Mouse (Mus musculus) brain, embryonic 14.5 days (tissue): ENCODE results near the gene Yy1.

Source experiments
- CTCF ChIP-seq: fragments of 200-500 bp; IDR thresholded peaks from 2 replicates; pipeline ENCODE4 v1.5.1; 2012; ENCODE audit warnings: inconsistent platforms, mild to moderate bottlenecking, moderate library complexity, borderline replicate concordance; ENCODE audit not compliant: insufficient read depth, insufficient read length; ENCODE audit errors: extremely low read depth
- POLR2A ChIP-seq: fragments of 200-500 bp; IDR thresholded peaks from 2 replicates; pipeline ENCODE4 v1.6.1; 2012; ENCODE audit warnings: mild to moderate bottlenecking, inconsistent platforms, borderline replicate concordance; ENCODE audit not compliant: poor library complexity, insufficient read depth, insufficient read length, severe bottlenecking; ENCODE audit errors: extremely low read depth

- TF ChIP-seq CTCF (no peak), POLR2A (no peak)
Observed at GRCm38 (mm10) chr12:108758273-108758672, 34.5 kb upstream of the Yy1 start.
